Mouse (Mus musculus): ENCODE results near the gene Cpxm2. TPM values are rescaled to one million over a fixed set of nuclear protein-coding genes. Genes with fewer than 3 reads are reported as not detected.

The Cpxm2 gene
- polyA plus RNA-seq (2014; fragmentation: Illumina TruSeq; extraction: RNeasy Lipid Tissue Mini Kit (QIAGEN cat#74804); ENCODE audit: insufficient read depth, low read depth, low replicate concordance): 1.5 TPM

DNA sequence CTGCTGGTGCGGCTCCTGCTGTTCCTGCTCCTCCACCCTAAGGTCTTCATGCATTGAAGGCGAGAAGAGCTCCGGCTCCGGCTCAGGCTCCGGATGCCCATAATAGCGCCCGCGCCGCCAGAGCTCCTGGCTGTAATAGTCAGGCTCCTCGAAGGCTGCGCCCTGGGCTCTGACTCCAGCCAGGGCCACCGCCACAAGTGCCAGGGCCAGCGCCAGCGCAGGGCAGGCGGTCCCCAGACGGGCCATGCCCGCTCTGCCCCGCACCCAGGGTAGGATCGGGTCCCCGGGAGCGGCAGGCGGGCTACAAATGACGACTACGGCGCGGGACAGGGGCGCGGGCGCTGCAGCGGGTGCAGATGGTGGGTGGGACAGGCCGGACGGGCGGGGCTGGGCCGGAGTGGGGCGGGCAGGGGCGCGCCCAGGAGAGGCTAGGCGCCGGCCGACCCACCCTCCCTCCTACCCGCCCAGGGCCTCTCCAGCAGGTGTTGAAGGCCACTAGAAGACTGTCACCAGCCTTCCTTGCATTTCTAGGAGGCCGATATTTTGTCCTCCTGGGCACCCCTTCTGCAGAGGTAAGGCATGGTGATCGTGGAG lies at the start of gene Cpxm2:
Gene Cpxm2 (minus strand): TSS at position 372 of the 594 bp plus-strand sequence.

Other genes starting within 250 kb of the Cpxm2 start
- not detected for gene Gpr26, start 188.3 kb downstream of the Cpxm2 start, polyA plus RNA-seq (2014; fragmentation: Illumina TruSeq; extraction: RNeasy Lipid Tissue Mini Kit (QIAGEN cat#74804); ENCODE audit: insufficient read depth, low read depth, low replicate concordance)
- 10.4 TPM for gene Chst15, start 162.5 kb upstream of the Cpxm2 start, polyA plus RNA-seq (2014; fragmentation: Illumina TruSeq; extraction: RNeasy Lipid Tissue Mini Kit (QIAGEN cat#74804); ENCODE audit: insufficient read depth, low read depth, low replicate concordance)